Mouse (Mus musculus): ENCODE results near the gene Tbc1d22a. TPM values are rescaled to one million over a fixed set of nuclear protein-coding genes. Genes with fewer than 3 reads are reported as not detected.

Gene Tbc1d22a
- total RNA-seq, 2 experiments from 2014 or later, result 13.3 to 19.0 TPM

DNA sequence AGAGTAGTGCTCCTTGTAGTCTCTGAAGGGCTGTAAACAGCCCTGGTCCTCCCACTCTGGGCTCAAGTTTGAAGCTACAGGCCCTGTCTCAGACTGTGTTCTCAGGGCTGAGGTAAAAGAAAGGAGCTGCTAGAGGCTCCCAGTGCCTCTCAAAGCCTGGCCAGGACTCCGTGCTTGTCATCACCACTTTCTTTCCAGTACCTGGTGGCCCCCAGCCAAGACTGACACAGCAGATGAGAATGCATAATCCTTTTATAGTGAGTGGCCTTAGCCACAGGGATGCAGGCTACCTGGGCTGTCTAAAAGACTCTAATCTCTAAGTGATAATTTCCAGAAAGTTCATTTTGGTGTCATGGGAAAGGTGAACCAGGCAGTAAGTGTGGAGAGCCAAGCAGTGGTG is 54.3 kb downstream of the Tbc1d22a start:
- no peak for ATAC-seq (ENCODE audit: poor library complexity, severe bottlenecking)

- ATAC-seq (ENCODE audit: poor library complexity, severe bottlenecking), result peak; percentile 58
Observed at GRCm38 (mm10) chr15:86275754-86276153, 61.5 kb downstream of the Tbc1d22a start.

DNA sequence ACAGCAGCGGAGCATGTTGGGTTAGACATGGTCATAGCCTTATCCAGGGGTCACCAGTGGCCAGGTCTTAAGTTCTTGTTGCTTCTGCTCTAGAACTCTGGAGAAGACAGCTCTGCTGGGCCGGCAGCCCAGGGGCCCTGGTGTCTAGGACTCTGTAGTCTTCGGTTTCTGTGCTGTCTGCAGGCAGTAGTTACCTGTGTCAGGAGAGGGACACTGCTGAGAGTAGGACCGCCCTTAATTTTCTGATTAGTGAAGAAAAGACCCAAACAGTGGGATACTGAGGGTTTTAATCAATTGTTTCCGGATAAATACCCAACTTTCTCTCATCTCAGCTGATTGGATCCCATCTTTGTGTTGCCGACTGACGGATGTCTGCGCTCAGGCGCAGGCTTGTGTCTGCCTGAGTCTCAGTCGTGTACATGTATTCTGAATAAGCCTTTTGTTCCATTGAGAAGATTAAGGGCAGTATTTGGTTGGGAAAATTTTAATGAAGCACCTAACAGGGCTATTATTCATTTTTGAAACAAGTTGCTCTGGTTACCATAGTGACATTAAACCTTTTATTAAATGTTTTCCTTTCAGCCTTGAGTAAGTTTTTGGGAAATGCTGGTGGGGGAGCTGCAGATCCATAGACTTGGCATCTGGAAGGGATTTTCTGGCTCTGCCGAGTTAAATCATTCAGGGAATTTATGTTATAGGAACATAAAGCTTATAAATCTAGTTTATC is 62.4 kb downstream of the Tbc1d22a start:
- no peak for ATAC-seq (ENCODE audit: poor library complexity, severe bottlenecking)

DNA sequence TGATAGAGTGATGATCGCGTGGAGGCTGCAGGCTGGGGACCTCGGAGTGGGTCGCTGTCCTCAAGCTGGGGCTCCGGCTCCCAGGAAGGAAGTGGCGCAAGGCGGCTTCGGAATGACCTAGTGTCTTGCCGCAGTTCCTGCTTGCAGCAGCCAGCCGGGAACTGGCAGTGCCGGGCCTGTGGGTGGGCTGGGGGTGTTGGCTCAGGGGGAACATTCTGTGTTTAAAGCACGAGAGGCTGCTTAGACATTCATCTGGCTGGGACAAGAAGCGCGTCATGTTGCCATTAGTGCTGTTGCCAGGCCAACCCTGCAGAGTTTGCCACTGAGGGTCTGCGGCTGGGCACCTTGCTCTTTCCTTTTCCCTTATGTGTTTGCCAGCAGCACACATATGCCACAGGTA is 63.2 kb downstream of the Tbc1d22a start:
- ATAC-seq (ENCODE audit: poor library complexity, severe bottlenecking), result peak; percentile 65

DNA sequence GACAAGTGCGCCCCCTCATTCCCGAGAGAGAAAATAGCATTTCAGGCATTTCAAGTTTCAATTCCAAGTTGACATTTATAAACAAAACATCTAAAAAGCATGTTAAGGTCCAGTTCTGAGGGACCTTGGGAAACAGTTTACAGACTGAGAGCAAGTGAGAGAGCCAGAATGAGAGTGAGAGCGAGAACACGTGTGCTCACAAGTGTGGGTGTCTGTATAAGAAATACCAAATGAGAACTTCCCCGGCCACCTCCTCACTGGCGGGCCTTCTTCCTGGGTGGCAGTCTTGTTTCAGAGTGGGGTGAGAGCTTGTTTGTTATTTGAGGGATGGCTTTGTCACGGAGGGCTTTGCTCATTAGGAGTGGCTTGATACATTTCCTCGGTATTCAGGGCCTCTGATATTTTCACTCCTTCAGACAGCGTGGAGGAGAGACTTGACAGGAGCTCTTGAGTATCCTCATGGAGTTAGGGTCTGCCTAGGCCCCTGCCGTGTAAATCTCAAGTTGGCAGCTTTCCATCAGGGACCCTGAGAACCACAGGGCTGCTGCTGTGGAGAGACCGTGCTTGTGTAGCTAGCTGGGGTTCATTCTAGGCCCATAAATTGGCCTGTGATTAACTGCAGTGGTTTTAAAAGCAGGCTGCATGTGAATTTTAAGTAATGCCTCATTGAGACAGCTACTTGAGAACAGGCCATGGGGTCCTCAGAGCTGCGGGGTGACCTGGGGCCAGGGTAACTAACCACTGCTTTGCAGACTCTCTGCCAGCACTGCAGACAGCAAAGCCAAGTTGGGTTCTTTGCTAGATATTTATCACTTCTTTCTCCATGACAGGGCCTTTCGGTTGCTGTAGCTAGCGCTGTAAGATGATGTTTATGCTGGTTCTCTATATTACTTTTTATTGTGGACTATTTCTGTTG is 65.1 kb downstream of the Tbc1d22a start:
- ATAC-seq (ENCODE audit: poor library complexity, severe bottlenecking), result no peak

DNA sequence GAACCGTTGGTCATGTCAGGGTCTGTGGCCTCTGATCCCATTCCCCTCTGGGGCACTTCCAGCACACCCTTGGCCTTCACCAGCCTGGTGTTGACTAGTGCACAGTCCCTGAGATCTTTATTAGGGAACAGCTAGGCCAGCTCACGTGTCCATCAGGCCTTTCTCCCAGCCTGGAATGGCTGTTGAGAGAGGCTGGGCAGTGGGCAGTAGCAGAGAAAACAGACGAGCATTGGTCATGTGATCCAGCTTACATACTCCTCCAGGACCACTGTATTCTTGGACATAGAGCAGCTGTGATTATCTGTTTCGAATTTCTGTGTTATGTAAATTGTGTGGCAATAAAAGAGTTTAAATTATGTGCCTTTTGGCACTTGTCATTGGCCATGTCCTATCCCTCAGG is 65.9 kb downstream of the Tbc1d22a start:
- no peak for ATAC-seq (ENCODE audit: poor library complexity, severe bottlenecking)

GRCm38 (mm10) chr15:86283238-86283637 is 69.0 kb downstream of the Tbc1d22a start:
- ATAC-seq (ENCODE audit: poor library complexity, severe bottlenecking), result peak; percentile 66

- peak; percentile 80 for ATAC-seq (ENCODE audit: poor library complexity, severe bottlenecking)
Observed at GRCm38 (mm10) chr15:86285296-86285695, 71.0 kb downstream of the Tbc1d22a start.

GRCm38 (mm10) chr15:86290074-86290473 is 75.8 kb downstream of the Tbc1d22a start:
- ATAC-seq (ENCODE audit: poor library complexity, severe bottlenecking), result no peak

DNA sequence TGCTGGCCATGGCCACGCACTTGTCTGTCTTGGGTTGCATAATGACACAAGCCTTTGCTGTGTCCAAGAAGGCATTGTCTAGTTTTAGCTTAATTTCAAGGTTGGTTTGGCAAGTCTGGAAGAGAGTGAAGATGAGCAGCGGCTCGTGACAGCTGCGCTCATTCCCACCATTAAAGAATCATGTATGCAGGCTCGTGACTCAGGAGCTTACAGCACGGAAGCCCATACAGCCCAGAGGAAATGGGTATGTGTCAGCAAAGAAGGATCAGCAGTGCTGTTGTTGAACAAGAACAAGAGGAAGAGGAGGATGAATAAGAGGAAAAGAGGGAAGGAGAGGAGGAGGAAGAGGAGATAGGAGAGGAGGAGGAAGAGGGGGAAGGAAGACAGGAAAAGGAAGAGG is 78.0 kb downstream of the Tbc1d22a start:
- no peak for ATAC-seq (ENCODE audit: poor library complexity, severe bottlenecking)

DNA sequence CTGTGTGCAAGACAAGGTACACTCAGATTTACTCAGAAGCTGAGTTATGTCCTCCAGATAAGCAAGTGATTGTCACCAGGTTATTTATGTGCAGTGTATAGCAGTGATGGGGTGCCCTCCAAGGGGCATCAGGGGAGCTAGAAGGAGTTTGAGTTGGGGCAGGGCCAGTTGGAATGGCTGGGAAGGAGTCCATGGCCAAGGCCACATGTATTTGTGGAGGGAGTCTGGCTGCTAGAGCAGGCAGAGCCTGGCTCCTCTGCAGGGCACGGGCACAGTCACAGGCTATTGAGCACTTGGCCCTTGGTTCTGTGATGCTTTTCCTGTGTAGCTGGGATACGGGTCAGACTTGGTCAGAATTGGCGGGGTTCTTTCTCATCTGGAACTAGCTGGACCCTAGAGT is 80.2 kb downstream of the Tbc1d22a start:
- no peak for ATAC-seq (ENCODE audit: poor library complexity, severe bottlenecking)

DNA sequence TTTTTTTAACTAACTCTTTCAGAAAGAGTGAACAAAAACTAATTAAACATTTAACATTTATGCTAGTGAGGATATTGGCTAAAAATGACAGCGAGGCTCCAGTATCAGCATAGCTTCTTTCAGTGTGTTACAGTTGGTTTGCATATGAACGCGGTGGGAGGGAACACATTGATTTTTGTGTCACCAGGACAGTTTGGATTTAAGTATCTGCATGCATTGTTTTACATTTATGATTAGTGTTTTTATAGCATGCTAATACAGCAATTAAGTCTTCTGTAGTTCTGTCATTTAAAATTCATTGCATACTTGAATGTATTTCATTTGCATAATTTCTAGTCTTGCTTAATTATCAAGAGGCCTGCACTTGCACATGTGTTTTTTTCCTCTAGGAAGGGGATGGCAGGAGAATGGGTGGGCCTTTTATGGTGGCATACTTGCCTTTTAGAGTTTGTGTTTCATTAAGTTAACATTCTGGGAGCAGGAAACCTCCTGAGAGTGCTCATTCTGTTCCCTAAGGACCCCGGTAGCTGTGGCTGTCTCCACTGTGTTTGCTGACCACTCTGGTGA is 81.5 kb downstream of the Tbc1d22a start:
- ATAC-seq (ENCODE audit: poor library complexity, severe bottlenecking), result no peak

GRCm38 (mm10) chr15:86297281-86297680 is 83.0 kb downstream of the Tbc1d22a start:
- no peak for ATAC-seq (ENCODE audit: poor library complexity, severe bottlenecking)

DNA sequence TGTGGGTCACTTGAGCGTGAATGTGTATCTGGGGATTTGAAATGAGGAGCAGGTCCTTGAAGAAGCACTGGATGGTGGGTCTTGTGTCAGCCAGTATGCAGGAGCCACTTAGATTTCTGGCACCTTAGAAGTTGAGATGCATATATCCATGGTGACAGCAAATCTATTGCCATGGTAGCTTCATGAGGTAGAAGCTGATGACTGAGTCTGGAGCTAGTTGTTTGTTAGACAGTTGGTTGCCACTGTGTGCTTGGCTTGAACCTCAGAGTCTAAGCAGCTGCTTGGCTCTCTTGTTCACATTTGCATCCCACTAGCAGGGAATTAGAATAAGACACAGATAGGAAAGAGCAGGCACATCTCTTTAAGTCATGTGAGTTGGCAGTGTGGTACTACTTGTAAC is 89.6 kb downstream of the Tbc1d22a start:
- no peak for ATAC-seq (ENCODE audit: poor library complexity, severe bottlenecking)

- no peak for ATAC-seq (ENCODE audit: poor library complexity, severe bottlenecking)
Observed at GRCm38 (mm10) chr15:86304861-86305260, 90.6 kb downstream of the Tbc1d22a start.

GRCm38 (mm10) chr15:86305290-86305689 is 91.0 kb downstream of the Tbc1d22a start:
- ATAC-seq (ENCODE audit: poor library complexity, severe bottlenecking), result no peak

DNA sequence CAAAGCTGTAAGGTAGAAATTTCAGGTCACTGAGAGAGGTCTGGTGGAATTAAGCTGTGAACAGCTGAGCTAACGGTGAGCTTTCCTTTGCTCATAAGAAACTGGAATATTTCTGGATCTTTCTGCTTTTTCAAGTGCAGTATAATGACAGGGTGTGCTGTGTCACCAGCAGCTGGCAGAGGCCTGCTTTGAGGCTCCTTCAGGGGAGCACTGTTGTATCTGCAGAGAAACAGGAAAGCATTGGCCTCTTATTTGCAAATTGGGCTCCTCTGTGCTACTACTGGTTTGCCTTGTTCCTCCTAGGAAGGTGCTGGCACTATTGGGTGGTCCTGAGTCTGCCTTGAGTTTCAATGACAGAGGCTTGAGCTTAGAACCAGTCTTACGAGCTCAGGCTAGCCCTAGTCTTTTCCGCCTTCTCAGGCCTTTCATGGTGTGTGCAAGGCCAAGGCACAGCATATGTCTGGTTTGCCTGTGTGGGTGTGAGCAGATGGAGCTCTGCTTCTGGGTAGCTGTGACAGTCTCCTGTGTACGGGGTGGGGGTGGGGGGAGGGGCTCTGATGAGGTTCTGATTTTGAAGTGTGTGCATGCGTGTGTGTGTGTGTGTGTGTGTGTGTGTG is 95.1 kb downstream of the Tbc1d22a start:
- ATAC-seq (ENCODE audit: poor library complexity, severe bottlenecking), result no peak

DNA sequence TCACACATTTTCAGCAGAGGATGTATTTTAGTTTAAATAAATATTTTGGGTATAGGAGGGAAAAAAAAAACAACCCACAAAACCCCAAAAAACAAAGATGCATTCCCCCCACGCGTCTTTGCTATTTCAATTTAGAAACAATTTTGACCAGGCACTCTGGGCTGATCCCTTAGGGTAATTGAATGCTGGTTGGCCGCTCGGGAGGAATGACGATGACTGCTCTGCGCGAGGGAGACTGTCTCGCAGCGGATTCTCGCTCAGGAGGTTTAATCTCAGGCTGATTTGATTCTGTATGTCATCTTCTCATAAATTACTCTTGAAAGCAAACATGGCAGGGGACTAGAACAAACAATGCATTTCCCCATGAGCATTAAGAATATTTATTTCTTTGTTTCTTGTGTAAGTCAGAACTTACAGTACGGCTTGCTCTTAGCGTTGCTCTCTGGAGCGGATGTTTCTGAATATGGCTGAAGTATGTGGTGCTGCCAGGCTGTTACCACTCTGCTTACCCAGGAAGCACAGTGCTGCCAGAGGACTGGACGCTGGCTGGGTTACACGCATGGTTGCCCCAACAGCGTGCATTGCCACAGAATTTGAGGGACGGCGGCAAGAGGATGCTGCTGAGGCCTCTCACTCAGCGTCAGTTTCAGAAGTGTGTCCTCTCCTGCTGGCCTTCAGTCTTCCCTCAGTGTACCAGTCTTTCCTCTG is 106.7 kb downstream of the Tbc1d22a start:
- ATAC-seq (ENCODE audit: poor library complexity, severe bottlenecking), result no peak

- ATAC-seq (ENCODE audit: poor library complexity, severe bottlenecking), result no peak
Observed at GRCm38 (mm10) chr15:86326341-86326740, 112.1 kb downstream of the Tbc1d22a start.

GRCm38 (mm10) chr15:86329911-86330310 is 115.7 kb downstream of the Tbc1d22a start:
- no peak for ATAC-seq (ENCODE audit: poor library complexity, severe bottlenecking)

- no peak for ATAC-seq (ENCODE audit: poor library complexity, severe bottlenecking)
Observed at GRCm38 (mm10) chr15:86330454-86330853, 116.2 kb downstream of the Tbc1d22a start.
